Mouse (Mus musculus): ENCODE measurements around the gene Pdzd3.

The Pdzd3 gene

DNA sequence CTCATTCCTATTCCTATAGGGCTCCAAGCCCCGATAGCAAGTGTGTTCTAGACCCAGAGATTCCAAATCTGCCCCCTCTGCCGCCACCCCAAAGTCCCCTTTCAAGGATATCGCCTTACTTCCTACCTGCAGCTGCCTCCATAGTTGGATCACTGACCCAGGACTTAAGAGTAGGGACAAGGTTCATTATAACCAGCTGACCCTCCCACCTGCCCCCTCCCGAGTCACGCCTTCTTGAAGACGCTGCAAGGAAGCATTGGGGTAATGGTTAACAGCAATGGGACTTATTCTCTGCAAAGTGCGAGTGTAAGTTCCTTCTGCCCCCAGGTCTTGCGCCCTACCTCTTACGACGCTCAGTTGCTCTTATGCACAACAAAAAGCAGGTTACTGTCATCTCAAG lies at the start of gene Pdzd3:
TSS of gene Pdzd3 (minus strand) at position 158 of the 400 bp plus-strand sequence.
- POLR2A ChIA-PET = interaction anchor here in 2 of 4 experiments (0.7 to 2.7 kb wide), 8 partner anchors 16 to 97 kb away, joined by 3 to 10 read pairs (median 4); partner anchors contain the start of genes Dpagt1 (in 2 of the 2), Cbl (in 1 of the 2) and H2afx (in 1 of the 2)
- CTCF ChIA-PET = interaction anchor here in 1 of 4 experiments (0.7 to 3.1 kb wide), 3 partner anchors 8 to 404 kb away, joined by 3 to 14 read pairs (median 6); partner anchors contain the start of gene Nlrx1

DNA sequence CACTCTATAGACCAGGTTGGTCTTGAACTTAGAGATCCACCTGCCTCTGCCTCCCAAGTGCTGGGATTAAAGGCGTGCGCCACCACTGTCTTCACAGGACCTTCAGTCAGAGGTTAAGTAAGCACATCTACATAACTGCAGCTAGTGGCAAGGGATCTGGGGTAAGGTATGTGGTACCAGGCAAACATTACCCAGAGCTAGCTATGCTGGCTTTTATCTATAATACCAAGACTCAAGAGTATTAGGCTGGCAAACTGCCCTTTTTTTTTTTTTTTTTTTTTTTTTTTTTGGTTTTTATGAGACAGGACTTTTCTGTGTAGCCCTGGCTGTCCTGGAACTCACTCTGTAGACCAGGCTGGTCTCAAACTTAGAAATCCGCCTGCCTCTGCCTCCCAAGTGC lies 48.7 kb upstream of the Pdzd3 start:
- CTCF ChIA-PET = interaction anchor here in 3 of 4 experiments (0.6 to 1.9 kb wide), 3 partner anchors 11 to 32 kb away, joined by 3 to 4 read pairs (median 3); no protein-coding TSS in a partner anchor

DNA sequence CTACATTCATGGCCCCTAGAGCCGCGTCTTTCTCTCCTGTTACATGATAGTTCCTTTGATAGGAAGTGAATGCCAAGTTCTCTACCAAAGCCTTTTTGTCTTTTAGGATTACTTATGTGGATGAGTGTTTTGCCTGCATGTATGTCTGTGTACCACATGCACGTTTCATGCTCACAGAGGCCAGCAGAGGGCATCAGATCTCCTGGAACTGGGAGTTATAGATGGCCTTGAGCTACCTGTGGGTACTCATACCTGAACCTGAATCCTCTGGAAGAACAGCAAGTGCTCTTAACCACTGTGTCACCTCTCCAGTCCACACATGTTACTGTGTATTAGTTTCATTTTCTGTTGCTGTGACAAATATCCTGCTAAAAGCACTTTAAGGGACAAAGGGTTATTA lies 41.2 kb upstream of the Pdzd3 start:
- CTCF ChIA-PET = interaction anchor here (0.6 to 1.4 kb wide), 33 partner anchors 9 to 313 kb away, joined by 3 to 8 read pairs (median 4); partner anchors contain the start of genes C2cd2l (in 2 of the 4), Cbl (in 1 of the 4), Dpagt1 (in 1 of the 4) and Hmbs (in 1 of the 4)

More for the DNA sequence above, 48.7 kb upstream of the Pdzd3 start:
- POLR2A ChIA-PET = interaction anchor here in 3 of 4 experiments (0.7 to 4.5 kb wide), 11 partner anchors 11 to 98 kb away, joined by 3 to 28 read pairs (median 4); partner anchors contain the start of genes H2afx (in 2 of the 3), C2cd2l (in 1 of the 3) and Hyou1 (in 1 of the 3)

DNA sequence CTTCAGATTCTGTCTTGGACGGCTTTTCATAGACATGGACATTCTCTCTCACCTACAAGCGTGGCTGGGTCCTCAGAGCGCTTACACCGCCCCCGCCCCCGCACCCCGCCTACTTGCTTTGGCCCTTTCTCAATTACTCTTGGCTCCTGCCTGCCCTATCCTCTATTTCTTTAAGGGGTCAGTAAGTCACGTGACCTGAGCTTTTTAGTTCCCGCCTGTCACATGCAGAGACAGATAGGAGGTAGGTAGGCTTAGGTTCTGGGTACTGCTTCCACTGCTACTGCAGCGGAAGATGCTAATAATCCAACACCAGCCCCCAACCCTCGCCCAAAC lies 37.7 kb upstream of the Pdzd3 start:
- CTCF ChIA-PET = interaction anchor here (0.5 to 2.9 kb wide), 9 partner anchors 10 to 425 kb away, joined by 3 to 12 read pairs (median 3); partner anchors contain the start of genes Nlrx1 (in 2 of the 4) and Ccdc153 (in 1 of the 4)
- POLR2A ChIA-PET = interaction anchor here in 3 of 4 experiments (0.5 to 3.4 kb wide), 30 partner anchors 11 to 208 kb away, joined by 3 to 29 read pairs (median 4); partner anchors contain the start of genes C2cd2l (in 3 of the 3), Ccdc84 (in 2 of the 3), H2afx (in 2 of the 3) and Hmbs (in 2 of the 3)

More for the DNA sequence above, 41.2 kb upstream of the Pdzd3 start:
- POLR2A ChIA-PET = interaction anchor here in 3 of 4 experiments (0.5 to 2.6 kb wide), 27 partner anchors 10 to 196 kb away, joined by 3 to 22 read pairs (median 3); partner anchors contain the start of genes H2afx (in 3 of the 3), Hinfp (in 3 of the 3), C2cd2l (in 2 of the 3) and Hmbs (in 2 of the 3)

DNA sequence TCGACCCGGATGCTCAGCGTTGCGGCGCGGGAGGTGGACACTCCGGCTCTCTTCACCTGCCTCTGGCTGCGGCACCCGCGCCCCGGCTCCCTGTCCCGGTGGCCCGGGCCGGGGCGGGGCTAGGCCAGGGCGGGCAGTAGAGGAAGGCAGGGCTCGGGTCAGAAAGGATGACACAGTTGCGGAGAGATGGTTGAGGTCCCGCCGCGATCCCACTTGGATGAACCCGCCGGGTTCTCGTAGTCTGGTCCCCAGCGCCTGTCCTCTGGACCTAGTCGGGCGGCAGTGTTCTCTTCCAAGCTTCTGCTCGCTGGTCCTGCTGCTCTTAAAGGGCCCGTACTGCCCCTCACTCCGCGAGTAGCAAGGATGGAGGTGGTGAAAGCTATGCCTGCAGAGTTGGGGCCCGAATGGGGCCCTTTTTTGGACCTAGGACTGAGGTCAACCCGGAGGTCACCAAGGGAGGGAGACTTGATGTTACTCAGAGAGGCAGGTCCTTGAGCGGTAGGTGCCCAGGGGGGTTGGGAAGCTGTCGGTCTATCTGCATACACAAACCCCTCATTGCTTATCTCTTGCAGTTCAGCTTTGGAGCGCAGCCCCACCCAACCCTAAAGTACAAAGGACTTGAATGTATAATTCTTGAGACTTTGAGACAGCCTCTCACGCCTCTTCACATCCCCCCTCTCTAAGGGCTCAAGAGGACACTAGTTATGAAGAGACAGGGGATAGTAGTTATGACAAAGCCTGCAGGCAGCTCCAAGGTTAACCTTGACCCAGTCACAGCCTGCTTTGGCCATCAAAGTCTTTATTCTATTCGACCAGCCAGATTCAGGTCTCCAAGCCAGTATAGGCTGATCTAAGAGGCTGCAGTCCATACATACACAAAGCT lies 37.0 kb upstream of the Pdzd3 start, which contains the start of gene Abcg4:
TSS of gene Abcg4 (minus strand) at position 540 of the 883 bp plus-strand sequence.
- POLR2A ChIA-PET = interaction anchor here in 3 of 4 experiments (0.5 to 3.4 kb wide), 41 partner anchors 11 to 313 kb away, joined by 3 to 29 read pairs (median 4); partner anchors contain the start of genes C2cd2l (in 3 of the 3), Ccdc84 (in 2 of the 3), Dpagt1 (in 2 of the 3) and H2afx (in 2 of the 3)
- CTCF ChIA-PET = interaction anchor here (0.5 to 2.9 kb wide), 9 partner anchors 9 to 222 kb away, joined by 3 to 12 read pairs (median 3); partner anchors contain the start of genes Nlrx1 (in 2 of the 4), Ccdc153 (in 1 of the 4) and Vps11 (in 1 of the 4)

DNA sequence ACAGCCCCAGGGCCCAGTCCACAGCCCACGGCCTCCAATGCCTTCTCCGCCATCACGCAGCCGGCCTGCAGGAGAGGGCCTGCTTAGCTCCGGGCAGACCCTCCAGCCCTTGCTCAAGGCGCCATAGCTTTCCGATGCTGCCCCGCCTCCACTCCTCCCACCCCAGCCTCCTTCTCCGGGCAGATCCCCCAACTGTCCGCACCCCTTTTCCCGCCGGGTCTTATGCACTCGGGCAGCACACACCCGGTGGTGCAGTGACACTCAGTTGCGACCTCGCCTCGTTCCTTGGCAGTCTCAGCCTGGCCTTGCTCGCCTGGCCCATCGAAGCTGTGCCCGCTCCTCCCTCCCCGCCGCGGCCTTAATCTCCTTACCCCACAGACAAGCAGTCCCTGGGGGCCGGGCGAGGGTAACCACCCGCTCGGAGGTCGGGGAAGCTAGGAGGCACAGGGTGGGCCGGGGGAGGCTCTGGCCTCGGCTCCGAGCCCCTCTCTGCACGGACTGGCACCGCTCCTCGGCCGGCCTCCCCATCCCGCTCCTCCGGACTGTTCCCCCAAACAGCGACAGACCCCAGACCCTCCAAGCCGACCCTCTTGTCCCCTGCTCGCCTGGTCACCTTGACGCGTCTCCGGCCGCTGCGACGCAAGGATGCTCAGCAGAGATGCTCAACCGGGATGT lies 36.3 kb upstream of the Pdzd3 start:
- ChIA-PET POLR2A (interaction anchor here (0.5 to 3.4 kb wide), 29 partner anchors 12 to 314 kb away, joined by 3 to 29 read pairs (median 4); partner anchors contain the start of genes C2cd2l (in 2 of the 4), Ccdc84 (in 2 of the 4), Dpagt1 (in 2 of the 4) and H2afx (in 2 of the 4)), CTCF (interaction anchor here in 3 of 4 experiments (0.5 to 2.9 kb wide), 10 partner anchors 9 to 168 kb away, joined by 3 to 12 read pairs (median 4); partner anchors contain the start of genes Cbl (in 2 of the 3), Ccdc153 (in 1 of the 3), Nlrx1 (in 1 of the 3) and Vps11 (in 1 of the 3))

DNA sequence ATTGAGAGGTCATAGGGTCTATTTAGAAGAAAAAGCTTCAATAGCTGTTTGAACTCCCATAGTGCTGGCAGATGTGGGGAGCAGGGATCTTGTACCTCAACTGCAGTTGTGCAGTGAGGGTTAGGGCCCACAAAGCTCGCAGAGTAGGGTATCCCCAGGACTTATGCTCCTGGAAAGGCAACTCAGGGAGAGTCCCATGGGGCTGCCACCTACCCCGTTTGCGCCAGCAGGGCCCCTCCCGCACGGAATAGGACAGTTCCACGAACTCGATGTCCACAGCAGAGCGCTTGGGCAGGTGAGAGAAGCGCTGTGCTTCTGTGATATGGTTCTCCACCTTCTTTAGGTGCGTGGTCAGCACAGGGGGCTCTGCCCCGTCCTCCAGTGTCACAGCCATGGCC lies 35.7 kb upstream of the Pdzd3 start:
- ChIA-PET CTCF (interaction anchor here in 3 of 4 experiments (0.5 to 2.9 kb wide), 8 partner anchors 13 to 167 kb away, joined by 3 to 12 read pairs (median 4); partner anchors contain the start of genes Cbl (in 2 of the 3), Ccdc153 (in 1 of the 3), Nlrx1 (in 1 of the 3) and Upk2 (in 1 of the 3)), POLR2A (interaction anchor here in 3 of 4 experiments (0.6 to 3.4 kb wide), 14 partner anchors 11 to 193 kb away, joined by 3 to 29 read pairs (median 10); partner anchors contain the start of genes C2cd2l (in 2 of the 3), Dpagt1 (in 2 of the 3), H2afx (in 2 of the 3) and Ccdc84 (in 1 of the 3))

DNA sequence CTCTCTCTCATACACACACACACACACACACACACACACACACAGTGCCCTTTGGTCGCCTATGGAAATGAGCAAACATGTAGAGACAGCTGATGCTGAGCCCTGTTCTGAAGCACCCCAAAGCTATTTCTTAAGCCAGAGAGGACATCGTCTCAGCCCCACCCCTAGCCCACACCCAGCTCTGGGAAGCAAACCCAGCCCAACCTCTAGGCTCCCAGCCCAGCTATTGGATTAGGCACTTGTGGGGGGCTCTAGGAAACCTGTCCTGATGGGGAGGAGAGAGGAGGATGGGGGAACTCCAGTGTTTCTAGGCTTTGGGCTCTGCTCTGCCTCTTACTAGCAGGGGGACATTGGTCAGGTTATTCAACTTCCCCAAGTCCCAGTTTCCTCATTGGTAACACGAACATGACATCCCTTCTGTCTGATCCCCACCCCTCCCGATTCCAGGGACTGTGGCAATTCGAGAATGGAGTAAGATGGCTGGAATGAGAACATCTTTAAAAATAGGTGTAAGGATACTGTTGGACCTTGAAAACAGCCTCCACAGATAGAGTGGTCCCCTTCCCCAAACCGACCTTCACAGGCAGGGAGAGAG lies 35.1 kb upstream of the Pdzd3 start:
- POLR2A ChIA-PET = interaction anchor here (0.6 to 3.4 kb wide), 14 partner anchors 11 to 192 kb away, joined by 3 to 18 read pairs (median 4); partner anchors contain the start of genes Dpagt1 (in 2 of the 4), H2afx (in 2 of the 4), Hinfp (in 1 of the 4) and Nlrx1 (in 1 of the 4)
- CTCF ChIA-PET = interaction anchor here (0.5 to 2.9 kb wide), 15 partner anchors 10 to 1754 kb away, joined by 3 to 12 read pairs (median 3); partner anchors contain the start of genes Cbl (in 1 of the 4), Ccdc153 (in 1 of the 4), Nlrx1 (in 1 of the 4) and Upk2 (in 1 of the 4)

DNA sequence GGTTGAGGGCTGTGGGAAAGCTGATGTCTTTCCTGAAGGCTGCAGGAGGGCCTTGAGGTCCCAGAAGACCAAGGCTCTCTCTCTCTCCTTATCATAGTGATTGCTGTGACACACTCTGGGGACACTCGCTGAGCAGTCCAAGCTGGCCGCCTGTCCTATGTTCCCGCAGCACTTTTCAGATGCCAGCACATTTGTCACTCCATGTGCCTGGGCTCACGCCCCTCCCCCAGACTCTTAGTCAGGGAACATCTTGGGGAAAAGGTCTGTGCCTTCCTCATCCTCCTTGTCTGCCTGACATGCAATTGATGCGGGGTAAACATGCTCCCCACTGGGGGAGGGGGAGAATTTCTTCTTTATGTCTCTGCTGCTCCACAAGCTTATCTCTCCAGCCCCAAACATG lies 31.9 kb upstream of the Pdzd3 start:
- ChIA-PET POLR2A (interaction anchor here in 2 of 4 experiments (0.6 to 1.4 kb wide), 6 partner anchors 9 to 52 kb away, joined by 3 to 5 read pairs (median 4); partner anchors contain the start of gene H2afx (in 2 of the 2)), CTCF (interaction anchor here (0.6 to 1.5 kb wide), 6 partner anchors 8 to 425 kb away, joined by 3 to 5 read pairs (median 3); no protein-coding TSS in a partner anchor)

DNA sequence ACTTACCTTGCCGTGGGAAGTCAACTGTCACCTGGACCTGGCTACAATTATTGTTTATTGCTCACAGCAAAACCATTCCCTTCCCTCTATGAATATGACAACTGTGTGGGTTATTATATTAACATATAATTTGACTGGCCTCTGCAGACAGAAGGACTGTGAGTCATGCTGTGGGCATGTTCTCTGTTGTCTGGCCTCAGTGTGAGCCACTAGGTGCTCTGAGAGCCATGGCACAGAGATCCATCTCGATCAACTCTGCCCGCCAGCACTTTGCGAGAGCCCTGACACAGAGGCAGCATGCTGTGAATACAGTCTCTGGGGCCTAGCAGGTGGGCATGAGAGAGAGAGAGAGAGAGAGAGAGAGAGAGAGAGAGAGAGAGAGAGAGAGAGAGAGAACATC lies 18.7 kb upstream of the Pdzd3 start:
- ChIA-PET POLR2A (no interaction called here), CTCF (interaction anchor here (0.6 to 1.7 kb wide), 7 partner anchors 16 to 339 kb away, joined by 3 to 6 read pairs (median 3); no protein-coding TSS in a partner anchor)

DNA sequence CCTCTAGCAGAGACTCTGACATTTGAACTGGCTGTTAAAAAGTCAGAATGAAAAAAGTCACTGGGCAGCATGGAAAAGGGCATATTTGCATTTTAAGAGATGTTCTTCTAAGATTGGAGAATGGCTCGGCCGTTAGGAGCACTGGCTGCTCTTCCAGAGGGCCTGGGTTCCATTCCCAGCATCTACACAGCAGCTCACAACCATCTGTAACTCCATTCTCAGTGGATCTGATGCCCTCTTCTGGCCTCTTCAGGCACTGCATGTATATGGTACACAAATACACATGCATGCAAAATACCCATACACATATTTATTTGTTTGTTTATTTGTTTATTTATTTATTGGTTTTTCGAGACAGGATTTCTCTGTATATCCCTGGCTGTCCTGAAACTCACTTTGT lies 17.8 kb upstream of the Pdzd3 start:
- POLR2A ChIA-PET = interaction anchor here in 3 of 4 experiments (1.0 to 3.7 kb wide), 6 partner anchors 17 to 92 kb away, joined by 3 to 21 read pairs (median 6); partner anchors contain the start of genes Cbl (in 1 of the 3), Ccdc153 (in 1 of the 3), H2afx (in 1 of the 3) and Vps11 (in 1 of the 3)
- CTCF ChIA-PET = interaction anchor here (0.6 to 3.1 kb wide), 28 partner anchors 9 to 1164 kb away, joined by 3 to 20 read pairs (median 5); partner anchors contain the start of genes Cbl (in 3 of the 4), Abcg4 (in 2 of the 4), Ccdc153 (in 1 of the 4) and Hinfp (in 1 of the 4)

DNA sequence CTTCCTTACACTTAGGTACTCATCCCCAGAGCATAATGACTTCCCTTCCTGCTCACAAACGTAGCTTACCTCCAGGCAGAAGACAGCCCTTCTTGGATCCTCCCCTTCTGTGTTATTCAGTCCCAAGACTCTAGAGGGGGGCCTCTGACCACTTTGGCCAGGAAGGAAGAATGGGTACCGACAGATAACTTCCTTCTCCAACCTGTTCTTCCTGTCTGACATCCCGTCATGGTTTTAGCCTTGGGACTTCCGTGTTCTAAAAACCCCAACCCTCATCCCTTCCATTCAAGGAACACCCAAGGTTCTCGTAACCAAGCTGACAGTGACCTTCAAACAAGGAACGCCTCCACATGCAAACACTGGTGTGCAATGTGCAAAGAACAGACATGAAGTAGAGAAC lies 17.2 kb upstream of the Pdzd3 start, which contains the start of gene Nlrx1:
TSS of gene Nlrx1 (minus strand) at position 168 of the 400 bp plus-strand sequence.
- ChIA-PET POLR2A (interaction anchor here (0.8 to 3.7 kb wide), 21 partner anchors 10 to 280 kb away, joined by 3 to 21 read pairs (median 5); partner anchors contain the start of genes H2afx (in 3 of the 4), Cbl (in 2 of the 4), Vps11 (in 2 of the 4) and Abcg4 (in 1 of the 4)), CTCF (interaction anchor here (0.5 to 3.1 kb wide), 46 partner anchors 10 to 1165 kb away, joined by 3 to 20 read pairs (median 4); partner anchors contain the start of genes Cbl (in 3 of the 4), Abcg4 (in 2 of the 4), C2cd2l (in 1 of the 4) and Ccdc153 (in 1 of the 4))

DNA sequence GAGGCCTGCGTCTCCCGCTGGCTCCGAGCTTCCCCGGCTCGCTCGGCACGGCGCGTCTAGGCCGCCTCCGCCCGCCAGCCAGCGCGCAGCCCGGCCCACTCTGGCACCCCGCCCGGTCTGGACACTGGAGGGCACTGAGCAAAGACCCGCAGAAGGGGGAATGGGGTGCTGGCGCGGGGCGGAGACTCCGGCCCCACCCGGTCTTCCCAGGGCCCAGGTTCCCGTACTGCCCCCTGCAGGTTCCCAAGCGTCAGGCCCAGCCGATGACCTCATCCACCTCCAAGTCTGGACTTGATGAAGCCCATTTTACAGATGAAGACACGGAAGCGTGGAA lies 16.7 kb upstream of the Pdzd3 start:
- ChIA-PET CTCF (interaction anchor here (0.5 to 3.1 kb wide), 55 partner anchors 8 to 903 kb away, joined by 3 to 20 read pairs (median 4); partner anchors contain the start of genes Abcg4 (in 2 of the 4), Cbl (in 2 of the 4), Ccdc153 (in 2 of the 4) and C2cd2l (in 1 of the 4)), POLR2A (interaction anchor here (0.7 to 3.7 kb wide), 36 partner anchors 9 to 279 kb away, joined by 3 to 21 read pairs (median 4); partner anchors contain the start of genes H2afx (in 3 of the 4), Cbl (in 2 of the 4), Vps11 (in 2 of the 4) and Abcg4 (in 1 of the 4))

DNA sequence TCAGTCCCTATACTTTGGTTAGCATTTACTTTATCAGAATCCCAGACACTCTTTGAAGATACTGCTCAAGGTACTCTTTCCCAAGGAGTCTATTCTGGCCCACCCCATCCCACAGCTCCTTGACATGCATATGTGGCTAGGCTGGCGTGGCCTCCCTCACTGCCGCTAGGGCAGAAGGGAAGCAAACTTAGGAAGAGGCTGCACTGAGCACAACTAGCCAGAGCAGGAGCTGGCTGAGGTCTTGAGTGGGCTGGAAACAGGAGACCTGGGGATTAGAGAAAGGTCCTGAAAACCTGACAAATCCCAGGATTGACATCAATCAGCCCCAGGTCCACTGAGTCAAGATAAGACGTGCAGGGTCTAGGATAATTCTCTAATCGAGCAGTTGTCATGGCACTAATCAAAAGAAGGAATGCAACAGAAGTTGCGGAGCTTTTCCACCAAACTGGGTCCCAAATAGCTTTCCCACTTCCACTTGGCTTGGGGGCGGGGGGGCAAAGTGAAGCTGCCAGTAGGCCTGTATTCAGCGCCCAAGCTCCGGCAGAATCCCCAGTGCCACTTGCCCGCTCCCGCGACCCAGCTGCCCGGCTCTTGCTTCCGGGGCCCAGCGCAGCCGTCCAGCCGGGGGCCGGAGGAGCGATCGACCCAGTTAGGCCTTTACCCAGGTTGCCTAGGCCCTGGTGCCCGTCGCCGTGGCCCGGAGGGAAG lies 16.2 kb upstream of the Pdzd3 start:
- CTCF ChIA-PET = interaction anchor here (0.5 to 3.1 kb wide), 58 partner anchors 8 to 904 kb away, joined by 3 to 20 read pairs (median 4); partner anchors contain the start of genes Cbl (in 2 of the 4), Ccdc153 (in 2 of the 4), Abcg4 (in 1 of the 4) and C2cd2l (in 1 of the 4)

More for the DNA sequence above, 16.2 kb upstream of the Pdzd3 start:
- POLR2A ChIA-PET = interaction anchor here (0.6 to 3.7 kb wide), 40 partner anchors 9 to 279 kb away, joined by 3 to 21 read pairs (median 4); partner anchors contain the start of genes H2afx (in 3 of the 4), Cbl (in 2 of the 4), Vps11 (in 2 of the 4) and Ccdc153 (in 1 of the 4)

All from embryonic stem cell, embryonic (primary cell).